Mouse (Mus musculus) lung, postnatal 0 days (tissue): ENCODE measurements around the gene Ankrd55.

Experiments
- CTCF ChIP-seq: IDR thresholded peaks from 2 replicates; pipeline ENCODE4 v1.5.1; 2016; ENCODE audit warnings: antibody characterized with exemption, mild to moderate bottlenecking
- EP300 ChIP-seq: IDR thresholded peaks from 2 replicates; pipeline ENCODE4 v1.6.1; 2016; ENCODE audit warnings: antibody characterized with exemption, mild to moderate bottlenecking, control low read depth

DNA sequence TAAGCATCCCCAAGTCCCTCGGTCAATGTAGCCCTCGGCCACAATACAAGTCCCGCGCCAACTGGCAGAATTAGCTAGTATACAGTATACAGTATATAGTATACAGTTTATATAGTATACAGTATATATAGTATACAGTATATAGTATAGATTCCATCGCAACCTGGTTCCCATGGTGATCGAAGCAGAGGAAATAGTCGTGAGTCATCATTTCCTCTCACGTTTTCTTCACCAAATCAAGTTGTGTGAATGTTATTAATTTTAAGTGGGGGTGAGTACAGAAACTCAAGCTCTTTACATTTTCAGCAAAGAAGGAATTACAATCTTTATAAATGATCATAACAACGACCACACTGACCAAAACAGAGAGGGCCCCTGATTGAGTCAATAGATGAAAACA is 96.8 kb downstream of the Ankrd55 start:
- TF ChIP-seq EP300 (no peak), CTCF (no peak)
